In genomic region chr4:129681837-129682236, GRCm38 (mm10) we compare ENCODE assay signal across 16 mouse cellular contexts.
"Had no signal": no experiment of that assay in that cellular context is flagged by ENCODE, and none has a peak within 500 bp of the region (broad histone marks: within the 10 kb centered on the region; RNA-seq: fewer than 3 reads in every experiment).

No protein-coding gene starts in this region.

- H3K27ac ChIP-seq: limb, embryonic 13.5 days; liver, embryonic 15.5 days; midbrain, embryonic 10.5 days; neural tube, embryonic 15.5 days had no signal

- H3K9me3 ChIP-seq: limb, embryonic 13.5 days; liver, embryonic 15.5 days; midbrain, embryonic 10.5 days; neural tube, embryonic 15.5 days had no signal

- H3K4me3 ChIP-seq: limb, embryonic 13.5 days; liver, embryonic 15.5 days; midbrain, embryonic 10.5 days; myocyte; neural tube, embryonic 15.5 days had no signal

- DNase-seq: kidney, adult 11 months; kidney, adult 9 months; left cerebral cortex, postnatal 4 days; lung, embryonic 14.5 days; lung, postnatal 10 days; lung, postnatal 4 days; right cerebral cortex, adult 18-20 months; right cerebral cortex, postnatal 25 days; thymus, adult 18-20 months; thymus, postnatal 14 days had no signal

- H3K9ac ChIP-seq: limb, embryonic 13.5 days; liver, embryonic 15.5 days; lung, embryonic 14.5 days; neural tube, embryonic 15.5 days had no signal

- H3K4me2 ChIP-seq: limb, embryonic 13.5 days; liver, embryonic 15.5 days; lung, embryonic 14.5 days; neural tube, embryonic 15.5 days had no signal

- ATAC-seq: inflammation-experienced regulatory T-cells, adult 6 months had no signal

- H3K4me1 ChIP-seq: limb, embryonic 13.5 days; liver, embryonic 15.5 days; midbrain, embryonic 10.5 days; neural tube, embryonic 15.5 days had no signal

- H3K27me3 ChIP-seq: limb, embryonic 13.5 days; liver, embryonic 15.5 days; neural tube, embryonic 15.5 days had no signal
